Mouse (Mus musculus) left cerebral cortex, postnatal 14 days (tissue): ENCODE results near the gene Gp2. TPM values are rescaled to one million over a fixed set of nuclear protein-coding genes. Genes with fewer than 3 reads are reported as not detected.

ENCODE experiments used
- DNase-seq, 2 experiments: peaks; one replicate each; pipeline ENCODE4 v3.0.0; 2021 to 2022; ENCODE audit warnings: low spot score in 2 of 2, mixed read lengths in 1 of 2
- intact Hi-C: fragments of 180-260 bp; cut with DNase I; formaldehyde crosslinking; loops from one replicate; pipeline ENCODE4 v1.15.1; 2025
- long read RNA-seq, 2 experiments: library from polyadenylated mRNA; stranded (forward); transcript quantifications; one replicate each; pipeline ENCODE4 v2.0.0; 2021
- total RNA-seq, 2 experiments: library from RNA; stranded (reverse); gene quantifications; 2 replicates each; pipeline ENCODE4 v1.2.3; 2021

The Gp2 gene
- total RNA-seq, result not detected
- long read RNA-seq, experiment 1, result 0 reads
- long read RNA-seq, experiment 2, result 0 reads

GRCm38 (mm10) chr7:119459185-119459584 lies at the start of gene Gp2:
Gene Gp2, minus strand, starts transcription at chr7:119459285.
- intact Hi-C loops, result no loop called here
- no peak for DNase-seq

DNA sequence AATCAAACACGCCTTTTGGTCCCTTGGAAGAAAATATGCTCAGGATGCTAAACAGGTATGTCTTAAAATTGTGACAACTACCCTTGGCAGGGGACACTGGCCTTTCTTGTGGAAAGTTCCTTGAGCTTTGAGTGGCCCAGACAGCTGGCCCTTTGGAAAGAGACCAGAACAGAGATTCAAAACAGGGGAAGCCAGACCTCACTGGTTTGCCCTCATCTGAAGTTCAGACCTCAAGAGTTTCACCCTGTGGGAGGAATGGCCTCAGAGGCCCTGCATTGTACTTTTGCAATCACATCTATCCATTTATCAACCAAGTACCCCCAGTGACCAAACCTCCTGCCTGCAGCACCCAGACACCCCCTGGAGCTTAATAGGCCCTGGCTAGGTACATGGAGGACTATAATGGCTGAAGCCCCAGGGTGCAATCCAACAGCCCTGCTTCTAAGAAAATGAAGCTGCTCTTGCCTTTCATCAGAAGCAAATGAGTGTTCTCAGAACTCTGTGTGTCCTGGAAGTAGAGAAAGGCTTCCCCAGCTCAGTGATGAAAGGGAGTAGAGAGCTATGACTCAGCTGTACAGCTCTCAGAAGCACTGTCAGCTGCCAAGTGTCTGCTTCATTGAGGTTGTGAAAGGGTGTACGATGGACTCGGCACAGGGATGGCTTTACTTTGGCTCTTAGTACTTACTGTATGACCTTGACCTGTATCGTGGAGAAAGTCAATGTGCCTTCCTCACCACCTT lies 31.1 kb upstream of the Gp2 start:
- DNase-seq, result peak in 1 of 2 experiments; percentile 6
- intact Hi-C loops, result no loop called here

DNA sequence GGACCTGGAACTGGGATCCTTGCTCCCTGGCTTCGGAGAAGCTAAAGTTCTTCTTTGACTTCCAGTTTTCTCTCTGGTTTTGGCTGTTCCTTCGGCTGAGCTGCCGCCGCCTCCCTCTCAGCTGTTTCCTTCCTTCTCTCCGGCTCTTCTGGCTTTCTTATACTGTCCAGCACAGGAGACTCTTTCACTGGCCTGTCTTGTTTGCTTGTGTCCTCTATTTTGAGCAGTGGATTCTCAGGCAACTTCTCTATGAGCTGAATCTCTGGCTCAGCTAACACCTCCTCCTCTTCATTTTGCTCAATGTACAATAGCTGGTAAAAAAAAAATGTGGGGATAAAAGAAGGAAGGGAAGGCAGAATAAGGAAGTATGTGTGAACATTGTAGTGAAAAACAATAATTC lies 27.6 kb upstream of the Gp2 start:
- intact Hi-C loops, result no loop called here
- peak in 1 of 2 experiments; percentile 7 for DNase-seq

DNA sequence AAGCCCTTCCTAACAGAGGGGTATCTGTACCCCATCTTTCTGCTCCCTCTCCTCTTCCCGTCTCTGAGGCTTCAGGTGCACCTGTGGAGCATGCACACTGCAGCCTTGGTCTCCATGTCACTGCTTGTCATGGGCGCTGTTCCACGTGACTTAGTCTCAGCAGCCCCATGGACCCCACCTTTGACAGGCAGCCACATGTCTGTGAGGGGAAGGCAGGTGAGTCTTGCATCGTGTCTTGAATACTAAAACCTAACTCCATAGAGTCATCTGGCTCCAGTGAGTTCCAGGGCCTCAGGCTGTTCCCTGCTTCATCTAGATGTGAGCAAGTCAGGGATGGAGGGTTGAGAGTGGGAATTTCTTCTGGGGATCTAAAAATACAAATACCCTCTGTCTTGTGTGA lies 25.1 kb upstream of the Gp2 start:
- no peak for DNase-seq
- intact Hi-C loops, result no loop called here

GRCm38 (mm10) chr7:119479256-119479655 lies 20.2 kb upstream of the Gp2 start, which contains the start of gene Umod:
Gene Umod, minus strand, starts transcription at chr7:119479282.
- intact Hi-C loops, result no loop called here

GRCm38 (mm10) chr7:119476500-119477389 lies 17.7 kb upstream of the Gp2 start:
- no peak for DNase-seq
- intact Hi-C loops, result no loop called here

More at GRCm38 (mm10) chr7:119479256-119479655, 20.2 kb upstream of the Gp2 start, which contains the start of gene Umod:
- DNase-seq, result no peak

- intact Hi-C loops, result no loop called here
- no peak for DNase-seq
Observed at GRCm38 (mm10) chr7:119454192-119454591, 4.9 kb downstream of the Gp2 start.

DNA sequence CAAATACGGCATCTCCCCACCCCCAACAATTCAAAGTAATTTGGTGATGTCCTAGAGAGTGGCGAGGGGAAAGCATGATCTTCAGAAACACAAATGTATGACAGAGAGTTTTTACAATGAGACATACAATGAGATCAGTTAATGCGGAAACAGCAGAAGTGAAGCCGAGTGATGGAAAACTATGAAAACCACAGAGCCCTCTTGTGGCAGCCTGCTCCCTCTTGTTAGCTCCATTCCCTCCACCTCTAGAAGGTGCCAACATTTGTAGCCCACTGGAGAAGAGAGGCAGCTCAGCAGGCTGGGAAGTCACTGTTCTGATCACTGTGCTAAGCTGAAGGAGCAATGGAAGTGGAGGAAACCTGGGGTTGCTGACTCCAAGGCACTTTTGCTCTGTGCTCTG lies 15.2 kb downstream of the Gp2 start:
- DNase-seq, result peak; percentile 23 to 34
- intact Hi-C loops, result loop anchor here (5.0 to 10.0 kb wide), 3 partner anchors 71 to 679 kb away; partner anchors contain the start of gene Acsm5

GRCm38 (mm10) chr7:119441938-119442337 lies 17.1 kb downstream of the Gp2 start:
- intact Hi-C loops, result loop anchor here (5.0 to 10.0 kb wide), 3 partner anchors 73 to 677 kb away; partner anchors contain the start of gene Acsm5
- DNase-seq, result no peak

GRCm38 (mm10) chr7:119427180-119427616 lies 31.9 kb downstream of the Gp2 start:
- DNase-seq, result peak; percentile 84 to 85
- intact Hi-C loops, result loop anchor here (2.0 to 5.0 kb wide), 2 partner anchors 240 to 404 kb away; no protein-coding TSS in a partner anchor

DNA sequence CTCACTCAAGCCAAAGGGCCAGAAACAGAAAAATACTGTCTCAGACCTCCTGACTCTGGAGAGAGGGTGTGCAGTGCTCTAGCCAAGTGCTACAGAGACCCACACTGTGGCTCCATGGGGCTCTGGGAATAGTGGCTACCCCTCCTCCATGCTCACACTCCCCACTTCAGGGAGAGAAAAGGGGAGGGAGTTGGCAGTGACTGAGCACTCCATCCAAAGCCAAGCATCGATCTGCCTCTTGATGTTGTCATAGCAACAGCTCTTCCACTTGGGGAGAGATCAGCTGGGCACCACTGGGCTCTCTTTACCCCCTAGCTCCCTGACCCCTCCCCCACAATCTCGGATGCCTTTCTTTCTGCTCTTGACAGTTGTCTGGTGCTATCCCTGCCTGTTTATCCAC lies 38.4 kb downstream of the Gp2 start:
- intact Hi-C loops, result no loop called here
- peak in 1 of 2 experiments; percentile 5 for DNase-seq

GRCm38 (mm10) chr7:119418523-119418922 lies 40.6 kb downstream of the Gp2 start:
- intact Hi-C loops, result no loop called here
- peak in 1 of 2 experiments; percentile 2 for DNase-seq

DNA sequence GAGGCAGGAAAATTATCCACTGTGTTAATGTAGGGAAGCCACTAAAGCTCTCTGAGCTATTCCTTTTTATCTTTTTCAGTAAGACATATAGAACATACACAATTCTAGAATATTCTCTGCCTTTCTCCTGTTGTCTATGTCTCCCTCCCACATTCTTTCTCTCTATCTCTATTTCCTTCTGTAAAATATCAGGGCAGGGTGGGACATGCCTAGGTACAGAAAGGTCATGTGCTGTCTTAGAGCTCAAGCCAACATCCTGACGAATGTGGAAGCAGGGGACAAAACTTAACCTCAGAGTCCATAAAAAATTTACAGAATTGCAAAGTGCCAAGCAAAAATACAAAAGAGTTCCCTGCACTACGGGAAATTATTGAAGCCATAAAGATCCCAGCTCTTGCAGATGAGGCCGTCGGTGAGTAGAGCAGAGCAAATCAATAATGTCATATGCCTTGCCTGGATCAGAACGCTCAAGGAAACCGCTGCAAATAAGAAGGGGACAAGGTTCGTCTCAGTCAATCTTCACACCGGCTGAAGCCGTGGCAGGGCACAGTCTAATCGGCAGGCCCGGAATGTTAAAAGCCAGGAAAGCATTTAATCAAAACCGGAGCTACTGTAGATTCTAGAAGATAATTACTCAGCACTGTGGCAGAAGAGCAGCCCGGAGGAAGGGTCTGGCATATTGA lies 64.9 kb downstream of the Gp2 start:
- no peak for DNase-seq
- intact Hi-C loops, result no loop called here

Other genes starting within 250 kb of the Gp2 start
- gene Umod, start 20.0 kb upstream of the Gp2 start, total RNA-seq, result not detected
- under 1 TPM; 0.42 to 0.72 TPM for gene Acsm5, start 60.2 kb upstream of the Gp2 start, total RNA-seq
- not detected for gene Pdilt, start 64.2 kb upstream of the Gp2 start, total RNA-seq
- gene Acsm2, start 95.1 kb upstream of the Gp2 start, total RNA-seq, result not detected
- gene Acsm1, start 147.7 kb upstream of the Gp2 start, total RNA-seq, result not detected
- not detected for gene Acsm4, start 230.7 kb upstream of the Gp2 start, total RNA-seq